Mouse (Mus musculus): Measurements from ENCODE around the gene Unc93b1. TPM values are rescaled to one million over a fixed set of nuclear protein-coding genes. Genes with fewer than 3 reads are reported as not detected.
A peak's percentile ranks its signal among the peaks of the same experiment; 100 is the strongest.

Unc93b1 gene
- 10 to 100 TPM; 13.4 to 30.8 (median 20.0) TPM for total RNA-seq (2022)

DNA sequence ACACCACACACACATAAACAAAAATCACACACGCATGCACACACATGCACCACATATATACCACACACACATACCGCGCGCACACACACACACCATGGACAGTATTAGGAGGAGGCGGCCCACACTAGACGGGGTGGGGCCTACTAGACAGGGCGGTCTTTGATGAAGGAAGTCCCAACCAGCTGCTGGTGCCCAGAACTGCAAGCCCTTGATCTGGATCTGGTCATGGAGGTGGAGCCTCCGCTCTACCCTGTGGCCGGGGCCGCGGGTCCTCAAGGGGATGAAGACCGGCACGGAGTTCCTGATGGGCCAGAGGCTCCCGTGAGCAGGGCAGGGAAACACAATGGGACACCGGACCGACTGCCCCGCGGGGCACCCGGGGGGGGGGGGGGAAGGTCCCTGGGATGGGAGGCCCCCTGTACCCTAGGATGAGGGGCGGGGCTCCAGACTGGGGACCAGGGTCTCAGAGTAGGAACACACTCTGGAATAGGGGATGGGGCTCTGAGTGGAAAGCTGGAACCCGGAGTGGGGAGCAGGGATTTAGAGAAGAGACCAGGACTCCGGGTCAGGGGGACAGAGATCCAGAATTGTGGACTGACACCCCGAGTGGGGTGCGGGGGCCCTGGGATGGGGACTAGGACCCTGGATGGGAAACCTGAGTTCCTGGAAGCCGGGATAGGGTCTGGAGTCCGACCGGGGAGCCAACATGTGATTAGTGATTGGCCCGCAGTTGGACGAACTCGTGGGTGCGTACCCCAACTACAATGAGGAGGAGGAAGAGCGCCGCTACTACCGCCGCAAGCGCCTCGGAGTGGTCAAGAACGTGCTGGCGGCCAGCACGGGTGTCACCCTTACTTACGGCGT lies at the start of gene Unc93b1:
Gene Unc93b1 (plus strand): TSS at position 155 of the 864 bp plus-strand sequence.
- DNase-seq (ENCODE audit: low spot score in 2 of 2) = no peak

DNA sequence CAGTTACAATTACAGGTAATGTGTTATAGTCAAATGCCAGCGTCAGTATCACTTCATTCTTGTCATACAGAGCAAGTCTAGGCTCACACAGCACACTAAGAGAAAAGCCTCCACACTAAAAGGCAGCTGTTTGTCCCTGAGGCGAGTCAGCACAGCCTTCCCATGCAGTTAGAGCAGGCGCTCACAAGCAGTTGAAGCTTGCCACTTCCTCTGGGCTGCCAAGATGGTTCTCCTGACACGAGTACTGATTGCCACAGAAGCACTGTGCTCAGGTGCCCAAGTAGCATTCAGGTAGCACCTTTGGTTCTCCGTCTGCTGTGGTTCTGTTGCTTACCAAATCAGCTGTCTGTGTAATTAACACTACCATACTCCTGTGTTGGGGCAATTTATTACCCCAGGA lies 45.9 kb upstream of the Unc93b1 start:
- DNase-seq (ENCODE audit: low spot score in 2 of 2) = no peak

DNA sequence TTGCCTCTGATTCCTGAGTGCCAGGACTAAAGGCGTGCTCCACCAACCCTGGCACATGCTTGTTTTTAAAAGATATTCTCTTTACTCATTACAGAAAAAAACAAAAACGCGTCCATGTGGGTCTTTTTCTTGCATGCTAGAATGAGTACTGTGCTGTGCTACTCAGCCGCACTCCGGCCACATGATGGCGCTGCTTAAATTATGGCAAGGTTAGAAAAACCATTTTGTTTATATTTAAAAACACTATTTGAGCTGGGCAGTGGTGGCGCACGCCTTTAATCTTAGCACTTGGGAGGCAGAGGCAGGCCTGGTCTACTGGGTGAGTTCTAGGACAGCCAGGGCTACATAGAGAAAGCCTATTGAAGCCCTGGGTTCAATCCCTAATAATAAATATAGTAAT lies 44.8 kb upstream of the Unc93b1 start:
- no peak for DNase-seq (ENCODE audit: low spot score in 2 of 2)

DNA sequence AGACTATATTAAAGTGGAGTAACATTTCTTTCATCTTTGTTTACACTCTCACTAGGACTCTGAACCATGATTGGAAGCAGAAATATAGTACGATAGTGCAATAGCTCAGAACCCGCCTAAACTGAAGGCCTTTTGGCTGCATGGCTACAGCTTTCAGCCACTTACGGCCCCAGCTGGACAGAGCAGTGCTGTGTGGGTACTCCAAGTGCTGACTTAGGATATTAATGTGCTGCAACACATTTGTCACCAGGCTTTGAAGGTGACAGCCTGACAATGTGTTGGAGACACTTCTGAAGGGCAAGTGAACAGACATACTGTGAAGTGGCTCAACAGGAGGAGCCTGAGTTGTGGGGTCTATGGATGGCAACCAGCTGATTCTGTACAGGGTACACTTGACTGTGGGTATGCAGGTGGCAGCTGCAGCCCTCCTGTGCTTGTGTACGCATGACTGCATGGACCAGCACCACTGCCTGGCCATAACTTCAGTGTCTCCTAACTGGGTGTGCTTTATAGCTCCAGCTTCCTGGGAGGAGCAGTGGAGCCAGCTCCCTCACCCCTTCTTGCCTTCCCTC lies 41.4 kb upstream of the Unc93b1 start:
- no peak for DNase-seq (ENCODE audit: low spot score in 2 of 2)

DNA sequence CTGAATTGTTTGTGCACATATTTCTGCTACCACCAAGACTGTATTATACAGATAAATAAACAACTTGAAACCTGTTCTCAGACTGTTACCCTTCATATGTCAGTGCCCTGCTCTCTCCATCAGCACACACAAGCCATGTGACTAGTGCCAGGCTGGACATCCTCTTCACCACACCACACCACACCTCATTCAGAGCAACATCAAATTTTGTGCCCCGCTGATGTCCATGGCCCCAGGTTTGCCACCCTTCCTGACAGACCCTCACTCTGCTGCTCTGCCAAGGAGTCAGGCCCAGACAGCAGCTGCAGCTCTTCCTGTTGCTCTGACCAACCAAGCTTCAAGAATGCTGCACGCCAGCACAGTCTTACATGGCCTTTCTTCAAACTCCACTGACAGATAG lies 40.7 kb upstream of the Unc93b1 start:
- no peak for DNase-seq (ENCODE audit: low spot score in 2 of 2)

DNA sequence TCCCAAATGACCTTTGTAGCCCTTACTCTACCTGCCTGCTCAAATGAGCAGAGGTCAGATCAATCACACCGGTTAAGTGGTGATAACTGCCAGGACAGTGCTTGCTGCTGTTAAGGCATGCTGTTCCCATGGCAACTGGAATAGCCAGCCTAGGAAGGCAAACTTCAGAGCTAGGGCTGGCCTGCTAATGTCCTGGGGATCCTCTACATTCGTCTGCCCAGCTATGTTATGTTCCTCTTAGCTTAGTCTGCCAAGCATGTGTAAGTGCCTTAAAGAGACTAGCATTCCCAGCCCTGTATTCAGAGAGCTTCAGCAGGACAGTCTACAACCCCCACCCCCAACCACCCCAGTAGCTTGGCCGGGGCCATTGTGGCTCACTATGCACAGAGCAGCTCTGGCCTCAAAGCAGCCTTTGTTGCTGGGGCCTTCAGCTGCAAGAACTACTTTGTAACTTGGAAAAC lies 39.8 kb upstream of the Unc93b1 start:
- no peak for DNase-seq (ENCODE audit: low spot score in 2 of 2)

DNA sequence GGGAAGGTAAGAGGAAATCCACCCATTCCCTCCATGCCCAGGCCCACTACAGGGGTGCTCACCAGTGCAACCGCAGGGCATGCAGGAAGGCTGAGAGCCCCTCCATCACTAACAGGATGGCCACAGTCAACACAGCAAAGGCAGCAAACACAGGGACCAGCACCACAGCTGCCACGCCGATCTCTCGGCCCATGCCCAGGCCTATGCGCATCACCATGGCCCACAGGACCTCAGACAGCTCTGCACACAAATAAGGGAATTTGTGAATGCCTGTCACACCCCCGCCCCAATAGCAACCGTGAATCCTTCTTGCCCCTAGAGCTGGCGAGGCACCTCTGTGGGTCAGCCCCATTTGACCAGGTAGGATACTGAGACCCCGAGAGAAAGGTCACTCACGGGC lies 38.8 kb upstream of the Unc93b1 start:
- no peak for DNase-seq (ENCODE audit: low spot score in 2 of 2)

DNA sequence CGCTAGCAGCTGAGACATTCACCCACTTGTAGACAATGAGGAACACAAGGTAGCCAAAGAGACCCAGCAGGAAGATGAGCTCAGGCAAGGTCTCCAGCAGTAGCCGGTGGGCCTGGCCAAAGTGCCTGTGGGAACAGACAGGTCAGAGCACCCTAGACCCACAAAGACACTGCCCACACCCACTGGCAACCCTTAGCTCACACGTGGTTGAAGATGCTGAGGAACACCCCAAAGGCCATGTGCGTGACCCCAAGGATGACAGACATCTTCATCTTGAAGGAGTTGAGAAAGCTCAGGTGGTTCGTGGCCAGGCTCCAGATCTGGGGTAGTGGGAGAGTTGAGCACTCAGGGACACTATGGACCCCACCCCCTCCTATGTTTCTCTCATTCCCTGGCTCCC lies 37.4 kb upstream of the Unc93b1 start:
- no peak for DNase-seq (ENCODE audit: low spot score in 2 of 2)

DNA sequence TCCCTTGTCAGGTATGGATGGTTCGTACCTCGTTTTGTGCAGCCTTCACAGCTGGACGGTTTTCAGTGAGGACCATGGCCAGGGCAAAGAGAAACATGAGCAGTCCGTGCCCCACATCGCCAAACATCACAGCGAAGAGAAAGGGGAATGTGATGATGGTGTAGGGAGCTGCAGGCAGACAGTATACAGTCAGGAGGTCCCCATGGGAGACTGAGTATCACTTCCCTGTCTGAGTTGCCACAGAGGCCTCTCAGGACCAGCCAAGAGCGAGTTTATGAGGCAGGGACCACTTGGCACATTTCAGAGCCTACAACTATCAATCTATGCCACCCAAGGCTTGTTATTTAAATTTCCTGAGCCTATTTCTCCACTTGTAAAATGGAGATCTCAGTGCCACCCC lies 36.0 kb upstream of the Unc93b1 start:
- DNase-seq (ENCODE audit: low spot score in 2 of 2) = no peak

DNA sequence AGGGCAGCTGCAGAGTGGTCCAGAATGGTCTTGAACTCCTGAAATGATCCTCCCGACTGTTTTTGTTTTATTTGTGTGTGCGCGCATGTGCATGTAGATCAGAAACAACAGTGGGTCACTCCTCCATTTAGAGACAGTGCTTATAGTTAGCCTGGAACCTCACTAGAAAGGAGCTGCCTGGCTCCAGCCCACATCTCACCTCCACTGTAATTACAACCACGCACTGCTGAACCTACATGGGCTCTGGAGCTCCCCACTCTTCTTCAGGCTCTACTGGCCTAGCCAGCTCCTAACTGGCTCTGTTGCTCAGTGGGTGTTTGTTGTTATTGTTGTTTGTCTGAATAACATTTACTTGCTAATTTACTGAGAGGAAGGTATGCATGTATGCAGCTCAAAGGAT lies 35.4 kb upstream of the Unc93b1 start:
- DNase-seq (ENCODE audit: low spot score in 2 of 2) = no peak

DNA sequence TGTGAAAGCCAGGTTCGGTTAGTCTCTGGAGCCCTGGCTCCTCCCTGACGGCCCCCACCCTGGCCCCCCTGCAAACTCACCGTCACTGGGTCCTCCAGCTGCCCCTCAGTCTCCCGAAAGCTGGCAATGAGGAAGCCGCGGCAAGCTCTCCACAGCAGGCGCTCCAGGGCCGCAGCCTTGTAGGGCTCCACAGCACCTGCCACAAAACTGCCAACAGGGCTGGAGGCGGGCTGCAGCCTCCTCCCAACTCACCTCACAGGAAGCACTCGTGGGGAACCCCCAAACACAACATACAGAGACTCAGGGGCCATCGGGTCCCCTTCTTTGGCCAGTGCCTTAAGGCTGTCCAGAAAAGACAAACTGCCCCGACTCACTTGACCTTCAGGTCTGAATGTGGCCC lies 32.0 kb upstream of the Unc93b1 start:
- DNase-seq (ENCODE audit: low spot score in 2 of 2) = no peak

DNA sequence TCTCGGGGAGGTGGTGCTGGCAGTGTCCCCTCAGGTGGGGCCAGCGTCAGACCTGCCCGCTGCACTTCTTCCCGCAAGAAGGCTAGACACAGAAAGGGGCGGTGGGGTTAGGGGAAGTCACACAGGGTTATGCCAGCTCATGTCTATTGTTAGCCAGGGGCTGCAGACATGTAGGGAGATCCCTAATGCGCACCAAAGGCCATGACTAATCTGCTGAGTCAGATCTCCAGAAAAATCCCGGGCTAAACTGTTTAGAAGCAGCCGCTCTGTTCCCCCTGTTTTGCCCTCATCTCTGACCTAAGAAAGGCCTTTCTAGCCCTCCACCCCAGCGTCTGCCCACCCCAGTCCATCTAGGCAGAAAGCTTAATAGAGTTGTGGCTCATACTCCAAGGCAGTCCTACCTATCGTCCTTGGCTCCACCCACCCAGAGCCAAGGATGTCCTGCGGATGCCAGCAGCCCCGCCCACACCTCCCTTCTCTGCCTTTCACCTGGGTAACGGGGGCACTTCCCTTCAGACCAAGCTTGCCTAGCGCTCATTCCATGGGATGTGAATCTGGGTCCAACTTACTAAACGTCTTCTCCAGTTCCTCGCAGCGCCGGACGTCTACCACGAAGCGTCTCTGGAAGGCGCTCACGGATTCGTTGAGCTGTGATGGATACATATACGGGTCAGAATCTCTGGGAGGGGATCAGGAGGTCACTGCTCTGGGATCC lies 31.2 kb upstream of the Unc93b1 start:
- no peak for DNase-seq (ENCODE audit: low spot score in 2 of 2)

DNA sequence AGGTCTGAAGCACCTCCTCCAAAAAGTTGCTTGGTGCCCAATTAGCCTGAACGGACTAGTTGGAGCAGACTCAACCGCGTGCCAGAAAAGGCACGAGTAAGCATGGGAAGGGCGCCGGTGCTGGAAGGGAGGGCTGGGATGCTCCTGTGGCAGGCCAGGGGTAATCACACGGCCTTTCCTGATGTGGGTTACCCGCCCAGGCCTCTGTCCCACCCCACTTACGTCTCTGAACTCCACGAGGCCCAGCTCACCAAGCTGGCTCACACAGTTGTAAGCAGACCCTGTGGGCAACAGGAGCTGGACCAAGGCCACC lies 30.7 kb upstream of the Unc93b1 start:
- no peak for DNase-seq (ENCODE audit: low spot score in 2 of 2)

DNA sequence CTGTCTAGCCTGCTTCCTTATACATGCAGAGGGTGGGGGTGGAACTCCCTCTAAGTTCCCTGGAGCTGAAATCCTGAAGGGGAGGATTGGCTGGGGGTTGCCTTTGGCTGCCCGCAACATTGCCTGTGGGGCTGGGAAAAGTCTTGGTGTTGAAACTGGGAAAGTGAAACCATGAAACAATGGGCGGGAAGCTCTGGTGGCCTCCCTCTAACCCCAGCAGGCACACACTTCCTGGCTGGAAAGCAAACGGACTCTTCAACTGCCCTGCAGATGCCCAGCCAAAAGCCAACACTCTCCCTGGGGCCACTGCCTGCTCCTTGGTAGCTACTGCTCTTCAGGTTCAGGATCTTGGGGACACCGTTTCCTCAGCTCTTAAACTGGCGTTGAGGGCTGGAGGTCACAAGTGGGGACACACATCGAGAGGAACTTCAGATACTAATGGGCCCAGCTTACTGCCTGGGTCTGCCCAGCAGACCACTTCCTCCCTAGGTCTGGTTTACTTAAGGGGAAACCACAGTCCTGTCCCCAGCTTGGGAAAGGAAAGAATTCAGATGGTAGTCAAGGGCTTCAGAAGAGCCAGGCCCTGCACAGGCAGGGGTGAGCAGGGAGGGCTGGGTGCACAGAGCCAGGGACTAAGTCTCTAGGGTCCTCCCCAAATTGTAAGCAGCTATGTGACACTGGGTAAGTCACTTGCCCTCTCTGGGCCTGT lies 29.6 kb upstream of the Unc93b1 start:
- DNase-seq (ENCODE audit: low spot score in 2 of 2) = no peak

DNA sequence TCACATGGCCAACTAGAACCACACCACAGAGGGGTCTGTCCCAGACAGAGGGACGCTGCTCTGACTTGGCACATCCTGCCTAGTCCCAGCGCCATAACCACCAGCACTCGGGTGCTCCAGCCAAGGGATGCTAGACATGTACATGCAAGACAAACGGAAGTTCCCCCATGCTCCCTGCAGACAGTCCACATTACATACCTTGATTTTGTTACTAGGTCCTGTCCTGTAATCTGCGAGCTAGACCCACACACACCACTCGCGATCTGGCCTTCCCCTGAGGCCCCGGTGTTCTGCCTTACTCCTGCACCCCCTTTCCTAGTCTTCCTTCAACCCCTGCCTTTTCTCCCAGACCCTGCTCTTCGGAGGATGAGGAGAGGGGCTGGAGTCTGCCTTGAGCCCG lies 28.7 kb upstream of the Unc93b1 start:
- no peak for DNase-seq (ENCODE audit: low spot score in 2 of 2)

DNA sequence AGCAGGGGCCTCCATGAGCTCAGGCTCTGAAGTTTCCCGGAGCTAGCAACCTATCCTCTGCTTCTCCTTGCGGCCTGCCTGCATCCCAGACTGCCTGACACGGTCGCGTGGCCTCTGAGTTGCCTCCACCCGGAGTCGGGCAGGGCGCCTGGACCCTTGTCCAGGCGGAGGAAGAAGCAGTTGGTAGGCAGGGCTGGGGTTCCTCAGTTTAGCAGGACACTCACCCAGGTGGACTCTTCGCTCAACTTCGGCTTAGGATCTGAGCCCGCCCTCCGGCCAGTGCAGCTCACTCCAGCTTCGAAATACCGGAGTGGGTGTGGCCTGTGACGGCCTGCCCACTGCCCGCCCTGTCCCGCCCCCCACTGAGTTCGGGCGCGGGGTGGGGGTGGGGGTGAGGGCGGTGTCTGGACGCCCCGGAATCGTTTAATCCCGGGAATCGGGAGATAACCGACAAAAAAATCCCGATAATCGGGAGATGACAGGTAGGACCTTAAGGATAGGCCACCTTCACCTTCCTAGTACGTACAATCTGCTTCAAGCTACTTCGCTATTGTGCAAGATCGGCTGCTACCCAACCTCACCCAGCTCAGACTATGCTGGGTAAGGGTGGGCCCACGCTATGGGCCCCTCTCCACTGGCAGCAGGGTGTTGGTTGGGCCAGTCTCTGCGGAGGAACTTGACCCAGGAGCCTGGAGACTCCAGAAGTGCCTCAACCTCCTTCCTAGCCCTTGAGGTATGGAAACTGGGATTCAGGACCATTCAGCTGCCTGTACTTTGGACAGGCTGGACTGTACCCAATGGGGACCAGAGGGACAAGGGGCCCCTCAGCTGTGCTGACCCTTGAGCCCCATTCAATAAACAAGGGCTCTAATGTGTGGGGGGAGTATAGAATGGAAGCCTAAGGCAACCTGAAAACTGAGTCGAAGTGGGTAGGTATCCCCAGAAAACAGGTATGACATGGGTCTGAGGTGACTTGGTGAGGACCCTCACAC lies 27.9 kb upstream of the Unc93b1 start, which contains the start of gene Tcirg1:
Gene Tcirg1 (minus strand): TSS at position 339 of the 992 bp plus-strand sequence.
- DNase-seq (ENCODE audit: low spot score in 2 of 2) = peak in 1 of 2 experiments; percentile 41

DNA sequence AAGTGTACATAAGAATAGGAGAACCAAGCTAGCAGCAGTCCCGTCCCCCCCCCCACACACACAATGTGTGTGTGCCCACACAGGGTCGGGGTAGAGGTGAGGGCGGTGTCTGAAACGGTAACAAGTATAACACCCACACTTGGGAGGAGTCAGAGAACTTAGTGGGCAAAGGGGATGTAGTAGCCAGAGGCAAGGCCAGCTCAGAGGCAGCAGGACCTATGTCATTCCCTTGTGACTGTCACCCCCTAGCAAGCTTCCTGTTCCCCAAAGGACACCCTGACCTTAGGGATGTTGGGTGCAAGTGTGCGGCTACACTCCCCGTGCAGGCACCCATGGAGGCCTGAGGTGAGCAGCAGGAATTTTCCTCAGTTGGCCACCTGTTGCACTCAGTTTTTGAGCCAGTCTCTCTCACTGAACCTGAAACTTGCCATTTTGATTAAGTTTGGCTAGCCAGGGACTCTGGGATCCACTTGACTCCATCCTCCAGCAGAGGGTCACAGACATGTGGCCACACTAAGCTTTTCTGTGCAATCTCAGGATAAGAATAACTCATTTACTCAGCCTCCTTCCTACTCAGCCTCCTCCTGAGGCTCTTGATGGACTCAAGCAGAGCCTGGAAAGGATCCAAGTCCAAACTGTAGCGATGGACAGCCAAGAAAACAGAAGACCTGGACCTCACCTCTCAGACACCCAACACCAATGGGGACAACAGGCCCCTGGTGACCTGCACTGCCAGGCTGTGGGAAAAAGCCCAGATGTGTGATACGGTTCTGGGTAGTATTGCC lies 26.9 kb upstream of the Unc93b1 start:
- no peak for DNase-seq (ENCODE audit: low spot score in 2 of 2)

DNA sequence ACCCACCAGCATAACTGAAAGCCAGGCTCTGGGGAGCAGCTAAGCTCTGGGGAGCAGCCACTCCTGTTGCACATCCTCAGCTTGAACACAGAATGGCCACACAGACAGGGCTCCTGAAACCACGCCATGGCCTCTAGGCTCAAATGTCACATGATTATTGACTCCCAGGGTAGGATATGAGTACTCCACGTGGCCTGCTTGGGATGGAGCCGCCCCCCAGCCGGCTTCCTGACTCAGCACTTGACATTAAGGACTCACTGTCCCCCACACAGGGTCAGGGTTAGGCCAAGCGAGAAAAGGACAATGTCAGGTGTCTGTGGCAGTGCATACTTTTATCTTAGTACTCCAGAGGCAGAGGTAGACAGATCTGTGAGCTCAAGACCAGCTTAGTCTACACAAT lies 24.8 kb upstream of the Unc93b1 start:
- DNase-seq (ENCODE audit: low spot score in 2 of 2) = no peak

DNA sequence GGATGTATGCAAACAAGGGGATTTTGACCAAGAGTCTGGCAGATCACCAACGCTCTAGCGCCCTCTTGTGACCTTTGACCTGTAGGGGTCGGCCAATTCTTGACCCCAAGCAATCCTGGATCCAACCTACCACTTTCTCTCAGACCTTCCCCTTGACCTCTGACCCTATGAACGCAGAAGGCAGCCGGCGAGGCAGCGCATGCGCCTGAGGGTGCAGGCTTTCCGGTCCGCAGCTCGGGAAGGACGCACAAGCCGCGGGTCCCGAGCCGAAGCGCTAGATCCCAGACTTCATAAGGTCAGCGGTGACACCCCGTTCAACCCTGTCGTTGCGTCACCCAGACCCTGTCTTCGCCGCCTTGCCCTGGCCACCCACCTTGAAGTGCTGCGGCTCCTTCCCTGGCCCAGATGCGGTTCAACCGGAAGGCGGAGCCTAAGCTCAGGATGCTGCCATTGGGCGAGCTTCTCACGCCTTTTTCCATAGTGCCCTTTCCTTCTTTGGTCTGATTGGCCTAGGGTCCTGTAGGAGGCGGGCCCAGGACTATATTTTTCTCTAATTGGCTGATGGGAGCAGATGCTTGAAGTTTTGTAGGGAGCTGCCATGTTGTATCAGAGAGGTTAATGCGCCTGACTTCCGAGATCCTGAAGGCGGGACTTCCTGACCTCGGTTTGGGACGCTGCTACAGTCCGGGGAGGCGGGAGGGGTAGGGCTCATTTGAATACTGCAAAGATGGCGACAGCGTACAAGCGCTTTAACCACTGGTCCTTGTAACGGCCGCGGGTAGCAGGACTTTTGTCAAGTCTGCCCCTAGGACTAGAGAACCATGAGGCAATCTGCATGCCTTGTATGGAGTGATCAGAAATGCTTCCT lies 22.4 kb upstream of the Unc93b1 start, which contains the start of gene Ndufs8:
Gene Ndufs8 (minus strand): TSS at position 438 of the 868 bp plus-strand sequence.
- peak; percentile 88 to 98 for DNase-seq (ENCODE audit: low spot score in 2 of 2)
